Mouse (Mus musculus) cortical plate, adult 2 months (tissue): ENCODE results near the gene Tax1bp1.

Experiments
- CTCF ChIP-seq: fragments of 200-500 bp; IDR thresholded peaks from 2 replicates; pipeline ENCODE4 v1.5.1; 2011; ENCODE audit warnings: mild to moderate bottlenecking, control low read depth, low read length; ENCODE audit not compliant: insufficient read depth; ENCODE audit errors: extremely low read depth
- POLR2A ChIP-seq: fragments of 200-500 bp; IDR thresholded peaks from 2 replicates; pipeline ENCODE4 v1.6.1; 2011; ENCODE audit warnings: mild to moderate bottlenecking, low read length, control low read depth; ENCODE audit not compliant: insufficient read depth; ENCODE audit errors: extremely low read depth

DNA sequence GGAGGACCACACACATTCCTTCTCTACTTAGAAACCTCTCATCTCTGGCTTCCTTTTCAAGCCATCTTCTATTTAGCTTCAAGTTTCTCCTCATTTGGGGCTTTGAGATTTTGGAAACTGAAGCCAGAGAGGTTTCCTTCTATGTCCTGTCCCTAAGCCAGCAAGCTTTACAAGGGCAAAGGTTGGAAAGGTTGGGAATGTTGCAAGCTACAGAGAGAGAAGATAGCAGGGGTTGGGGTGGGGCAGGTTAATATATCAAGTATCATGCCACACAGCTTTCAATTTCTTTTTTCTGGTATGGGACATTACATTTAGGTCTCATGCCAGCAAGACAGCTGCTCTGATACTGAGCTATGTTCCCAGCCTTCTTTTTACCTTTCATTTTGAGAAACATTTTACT is 8.2 kb upstream of the Tax1bp1 start:
- TF ChIP-seq POLR2A: no peak
- no peak for TF ChIP-seq CTCF
